Mouse (Mus musculus): ENCODE results near the gene Wdr53.
"Not testable (repeated sequence)": the region's sequence is repeated elsewhere in the genome, so short reads cannot be mapped to it uniquely, and the experiment has no call there.

Gene Wdr53

DNA sequence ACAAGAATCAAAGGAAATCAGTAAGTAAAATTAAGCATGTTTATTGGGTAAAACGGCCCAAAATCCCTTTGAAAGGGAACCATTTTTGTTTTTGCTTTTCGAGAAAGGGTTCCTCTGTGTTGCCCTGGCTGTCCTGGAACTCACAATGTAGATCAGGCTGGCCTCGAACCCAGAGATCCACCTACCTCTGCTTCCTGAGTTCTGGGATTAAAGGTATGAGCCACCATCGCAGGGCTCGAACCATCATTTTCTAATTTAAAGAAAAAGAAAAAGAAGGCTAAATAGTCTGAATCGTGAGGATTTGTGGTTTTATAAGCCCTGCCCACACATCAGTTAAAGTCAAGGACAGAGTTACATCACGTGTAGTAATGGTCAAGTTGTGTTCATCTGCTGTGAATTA lies 31.4 kb downstream of the Wdr53 start:
- no peak for DNase-seq (ENCODE audit: low spot score in 2 of 2)

DNA sequence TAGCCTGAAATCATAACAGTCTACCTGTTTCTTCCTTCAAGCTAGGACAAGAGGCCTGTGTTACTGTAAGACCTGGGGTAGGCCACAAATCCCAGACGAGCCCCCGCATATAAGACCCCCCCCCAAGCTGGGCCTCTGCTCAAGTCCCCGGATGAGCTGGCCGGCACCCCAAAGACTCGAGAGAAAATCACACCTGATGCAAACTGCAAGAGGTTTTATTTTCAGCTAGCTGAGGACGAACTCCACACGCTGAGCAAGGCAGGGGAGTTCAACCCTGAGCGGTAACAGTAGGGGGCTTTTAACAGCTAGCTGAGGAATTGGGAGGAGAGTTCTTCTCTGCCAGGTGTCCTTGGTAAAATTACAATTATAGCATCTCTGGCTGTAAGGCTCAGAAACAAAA lies 33.2 kb downstream of the Wdr53 start:
- no peak for DNase-seq (ENCODE audit: low spot score in 2 of 2)

DNA sequence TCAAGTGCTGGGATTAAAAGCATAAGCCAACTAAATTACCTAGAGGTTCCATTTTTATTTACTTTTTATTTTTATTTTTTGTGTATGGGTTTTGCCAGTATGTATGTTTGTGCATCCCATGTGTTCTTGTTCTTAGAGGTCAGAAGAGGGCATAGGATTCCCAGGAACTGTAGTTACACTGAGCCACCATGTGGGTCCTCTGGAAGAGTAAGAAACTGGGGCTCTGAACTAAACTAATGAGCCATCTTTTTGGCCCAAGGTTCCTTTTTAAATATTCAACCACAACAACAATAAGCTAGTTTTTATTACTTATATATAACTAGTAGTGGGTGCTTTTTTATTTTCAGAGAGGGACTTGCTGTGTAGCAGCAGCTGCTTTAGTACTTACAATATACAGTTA lies 35.6 kb downstream of the Wdr53 start:
- DNase-seq (ENCODE audit: low spot score in 2 of 2), result no peak

DNA sequence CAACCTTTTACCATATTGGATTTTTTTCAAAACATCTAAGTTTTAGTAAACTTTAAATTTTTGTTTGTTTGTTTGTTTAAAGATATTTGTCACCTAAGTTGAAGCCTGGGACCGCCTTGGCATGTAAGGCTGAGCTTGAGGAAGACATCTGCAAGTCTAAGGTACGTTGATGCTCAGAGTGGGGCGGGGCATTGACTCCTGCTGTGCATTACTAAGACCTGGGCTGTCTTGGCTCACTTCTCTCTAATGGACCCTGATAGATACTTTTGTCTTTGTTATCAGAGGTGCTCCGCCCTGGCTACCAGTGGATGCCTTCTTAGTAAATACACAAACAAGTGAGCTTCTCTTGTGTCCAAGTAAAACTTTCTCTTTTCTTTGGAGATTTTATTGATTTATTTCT lies 44.8 kb downstream of the Wdr53 start:
- no peak for DNase-seq (ENCODE audit: low spot score in 2 of 2)

DNA sequence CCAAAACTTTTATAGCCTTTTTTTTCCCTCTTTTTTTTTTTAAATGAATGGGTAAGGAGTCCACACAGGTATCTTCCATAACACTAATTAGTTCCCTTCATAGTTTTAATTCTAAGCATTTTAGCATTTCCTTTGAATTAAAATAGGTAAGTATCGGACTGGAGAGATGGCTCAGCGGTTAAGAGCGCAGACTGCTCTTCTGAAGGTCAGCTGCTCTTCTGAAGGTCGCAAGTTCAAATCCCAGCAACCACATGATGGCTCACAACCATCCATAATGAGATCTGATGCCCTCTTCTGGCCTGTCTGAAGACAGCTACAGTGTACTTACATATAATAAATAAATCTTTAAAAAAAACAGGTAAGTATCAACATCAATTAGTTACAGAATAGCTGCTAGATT lies 52.6 kb downstream of the Wdr53 start:
- DNase-seq (ENCODE audit: low spot score in 2 of 2), result not testable (repeated sequence)

DNA sequence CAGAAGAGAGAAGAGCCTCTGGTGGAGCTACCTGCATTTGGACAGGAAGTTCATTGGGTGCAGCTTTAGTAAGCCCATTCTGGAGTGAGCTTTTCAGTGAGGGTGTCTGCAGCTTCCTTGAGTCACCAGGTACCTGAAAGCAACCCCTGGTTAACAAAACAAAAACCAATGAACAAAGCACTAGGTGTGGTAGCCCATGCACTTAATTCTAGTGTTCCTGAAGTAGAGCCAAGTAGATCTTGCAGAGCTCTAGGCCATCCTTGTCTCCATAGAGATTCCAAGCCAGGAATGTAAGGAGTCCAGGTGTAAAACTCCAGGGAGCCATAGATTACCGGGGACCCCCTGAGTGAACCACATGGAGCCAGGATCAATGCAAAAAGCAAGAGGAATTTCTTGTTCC lies 56.0 kb downstream of the Wdr53 start:
- DNase-seq (ENCODE audit: low spot score in 2 of 2), result no peak

DNA sequence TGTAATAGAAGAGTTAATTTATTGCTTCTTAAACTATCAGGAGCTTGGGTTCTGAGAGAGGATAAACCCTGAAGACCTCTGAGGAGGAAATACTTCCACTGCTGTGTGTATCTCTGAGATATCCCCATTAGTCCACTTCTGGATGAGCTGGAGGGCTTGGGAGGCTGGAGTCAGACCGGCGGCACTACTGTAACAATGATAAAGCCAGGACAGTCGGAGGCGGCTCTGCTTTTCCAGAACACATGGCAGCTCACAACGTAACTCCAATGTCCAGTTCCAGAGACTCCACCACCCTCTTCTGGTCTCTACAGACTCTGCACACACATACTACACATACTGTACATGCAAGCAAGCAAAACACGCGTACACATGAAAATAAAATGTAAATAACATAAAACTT lies 56.9 kb downstream of the Wdr53 start:
- DNase-seq (ENCODE audit: low spot score in 2 of 2), result no peak

Measured in natural killer cell, adult 2 months (primary cell).